Mouse (Mus musculus) skeletal muscle tissue, adult 2 months (tissue): ENCODE measurements around the gene Svop.

Experiments used
- DNase-seq: peaks from one replicate; pipeline ENCODE4 v3.0.0-alpha.2; 2012; ENCODE audit warnings: low read depth, low spot score

Svop gene

DNA sequence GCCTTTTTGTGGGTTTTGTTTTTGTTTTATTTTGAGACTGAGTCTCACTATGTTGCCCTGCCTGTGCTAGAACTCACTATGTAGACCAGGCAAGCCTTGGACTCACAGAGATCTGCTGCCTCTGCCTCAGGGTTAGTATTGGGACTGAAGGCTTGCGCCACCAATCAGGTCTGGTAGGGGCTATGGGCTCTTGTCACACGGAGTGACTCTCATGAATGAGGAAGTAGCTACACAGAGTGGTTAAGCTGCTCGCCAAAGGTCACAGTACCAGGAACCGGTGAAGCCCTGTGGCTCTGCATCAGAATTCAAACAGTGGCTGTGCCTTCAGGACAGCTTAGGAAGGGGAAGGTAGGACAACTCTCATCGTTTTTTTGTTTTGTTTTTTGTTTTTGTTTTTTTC is 92.0 kb downstream of the Svop start:
- DNase-seq, result no peak

DNA sequence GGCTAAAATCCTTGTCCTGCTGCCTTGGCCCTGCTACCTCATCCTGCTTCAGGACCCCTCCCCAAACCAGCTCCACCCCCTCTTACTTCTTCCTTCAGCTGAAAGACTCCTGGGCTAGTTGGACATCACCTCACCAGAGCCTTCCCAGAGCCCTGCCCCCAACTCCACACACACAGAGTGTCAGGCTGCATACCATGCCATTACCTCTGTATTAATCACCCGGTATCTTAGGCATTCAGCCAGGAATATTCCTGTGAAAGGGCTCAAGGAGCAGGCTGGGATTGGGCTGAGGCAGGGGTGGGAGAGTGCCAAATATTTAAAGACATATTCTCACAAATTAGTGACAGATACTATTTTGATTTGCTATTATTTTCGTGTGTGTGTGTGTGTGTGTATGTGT is 94.9 kb downstream of the Svop start:
- DNase-seq, result no peak

DNA sequence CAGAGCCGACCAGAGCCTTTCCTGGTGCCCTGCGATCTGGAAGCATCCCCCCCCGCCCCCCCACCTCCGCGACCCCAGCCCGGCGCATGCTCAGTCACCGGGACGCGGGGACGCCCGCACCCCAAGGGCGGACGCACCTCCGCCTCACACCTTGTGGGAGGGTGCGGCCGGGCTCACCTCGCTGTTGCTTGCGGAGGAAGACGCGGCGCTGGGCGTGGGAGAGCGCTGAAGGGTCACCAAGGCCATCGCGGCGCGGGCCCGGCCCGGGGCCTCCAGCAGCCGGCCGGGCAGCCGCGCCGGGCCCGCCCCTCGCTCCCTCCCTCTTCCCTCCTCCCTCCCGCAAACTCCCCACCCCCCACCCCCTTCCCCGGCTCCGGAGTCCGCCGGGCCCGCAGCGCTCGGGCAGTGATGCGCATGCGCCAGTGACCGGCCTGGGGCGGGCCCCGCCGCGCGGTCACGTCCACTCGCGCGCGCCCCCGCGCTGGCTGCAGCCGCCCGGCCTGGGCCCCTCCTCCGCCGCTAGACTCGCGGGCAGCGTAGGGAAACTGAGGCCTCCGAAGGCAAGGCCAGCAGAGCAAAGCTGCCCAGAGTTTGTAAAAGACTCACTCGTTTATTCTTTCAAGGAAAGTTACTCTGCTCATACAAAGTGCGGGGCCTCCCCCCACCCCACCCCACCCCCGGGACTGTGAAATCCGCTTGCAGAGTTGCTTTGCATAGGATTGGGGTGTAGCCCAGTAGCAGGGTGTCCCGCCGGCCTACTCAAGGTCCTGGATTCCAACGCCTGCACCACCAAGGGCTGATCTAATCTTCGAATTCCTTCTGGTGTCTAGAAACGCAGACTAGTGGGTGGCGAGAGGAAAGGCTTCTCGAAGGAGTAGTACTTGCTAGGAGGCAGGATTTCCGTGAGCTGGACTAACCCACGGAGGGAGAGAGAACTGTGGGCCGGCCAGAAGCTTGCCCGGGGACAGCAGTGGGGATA is 97.6 kb downstream of the Svop start, which contains the start of gene Ssh1:
Ssh1 (minus strand) TSS at position 408 of the 979 bp plus-strand sequence.
- DNase-seq, result peak; percentile 85

DNA sequence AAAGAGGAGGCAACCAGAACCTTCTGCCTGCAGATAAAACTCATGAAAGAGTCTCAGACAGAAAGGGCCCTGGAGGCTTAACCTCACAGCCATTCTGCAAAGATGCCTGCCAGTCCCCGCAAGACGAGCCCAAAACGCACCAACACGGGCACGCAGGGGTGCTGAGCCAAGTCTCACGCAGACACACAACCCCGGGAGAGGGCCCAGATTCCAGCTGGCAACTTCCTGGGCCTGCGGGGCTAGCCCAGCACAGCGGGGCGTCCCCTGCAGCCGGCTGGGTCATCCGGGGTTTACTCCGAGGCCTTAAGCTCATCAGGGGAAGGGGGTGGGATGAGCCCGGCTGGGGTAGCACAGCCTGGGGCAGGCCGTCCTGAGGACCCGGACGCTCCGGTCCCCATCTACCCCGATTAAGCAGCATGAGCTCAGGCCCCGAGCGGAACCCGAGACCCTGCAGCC is 98.3 kb downstream of the Svop start:
- no peak for DNase-seq

DNA sequence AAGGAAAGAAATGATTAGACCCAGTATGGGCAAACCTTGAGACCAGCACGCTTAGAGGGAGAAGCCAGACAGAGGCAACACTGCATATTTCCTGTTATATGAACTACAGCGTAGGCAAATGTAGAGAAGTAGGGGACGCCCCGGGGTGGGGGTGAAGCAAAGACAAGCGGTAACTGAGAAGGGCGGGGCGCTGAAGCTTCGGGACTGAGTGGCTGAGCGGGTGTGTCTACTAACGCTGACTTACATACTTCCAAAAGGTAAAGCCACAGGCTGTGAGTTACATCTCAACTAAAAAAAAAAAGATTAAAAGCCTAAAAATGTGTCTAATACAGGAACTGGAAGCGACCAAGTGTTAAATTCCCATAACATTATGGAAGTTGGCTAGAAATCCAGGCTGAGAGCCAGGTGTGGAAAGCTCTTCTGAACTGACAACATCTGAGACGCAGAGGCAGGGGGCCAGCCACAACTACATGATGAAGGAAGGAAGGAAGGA is 99.0 kb downstream of the Svop start:
- DNase-seq, result no peak

DNA sequence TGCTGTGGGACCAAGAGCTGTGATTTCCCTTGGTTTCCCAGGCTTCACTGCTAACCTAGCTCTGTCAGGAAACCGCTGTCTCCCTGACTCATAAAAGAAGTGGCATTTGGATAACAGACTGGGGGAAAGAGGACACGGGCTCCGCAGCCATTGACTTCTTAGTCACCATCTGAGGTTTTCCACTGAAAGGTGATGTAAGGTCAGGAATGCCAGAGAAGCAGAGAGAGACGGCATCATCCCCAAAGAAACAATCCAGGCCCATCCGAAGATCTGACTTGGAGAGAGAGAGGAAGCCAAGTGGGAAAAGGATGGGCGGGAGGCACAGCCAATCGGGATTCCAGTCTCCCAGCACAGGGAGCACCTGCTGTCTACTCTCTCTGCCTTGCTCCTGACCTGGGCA is 100.2 kb downstream of the Svop start:
- no peak for DNase-seq

DNA sequence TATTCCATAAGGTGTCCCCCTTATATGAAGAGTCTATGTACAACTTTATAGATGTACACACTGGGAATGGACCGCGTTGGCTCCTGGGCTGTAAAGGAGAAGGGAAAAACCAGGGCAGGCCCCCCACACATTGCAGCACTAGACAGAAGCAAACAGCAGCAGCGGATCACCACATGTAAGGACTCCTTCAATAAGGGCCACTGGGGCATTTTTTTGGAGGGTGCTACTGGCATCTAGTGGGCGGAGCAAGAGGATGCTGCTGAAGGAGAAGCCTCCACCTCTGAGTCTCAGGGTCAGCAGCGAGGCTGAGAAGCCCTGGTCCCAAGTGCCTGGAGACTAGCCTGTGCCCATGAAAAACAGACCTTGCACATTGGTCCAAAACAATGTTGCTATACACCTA is 100.8 kb downstream of the Svop start:
- no peak for DNase-seq

DNA sequence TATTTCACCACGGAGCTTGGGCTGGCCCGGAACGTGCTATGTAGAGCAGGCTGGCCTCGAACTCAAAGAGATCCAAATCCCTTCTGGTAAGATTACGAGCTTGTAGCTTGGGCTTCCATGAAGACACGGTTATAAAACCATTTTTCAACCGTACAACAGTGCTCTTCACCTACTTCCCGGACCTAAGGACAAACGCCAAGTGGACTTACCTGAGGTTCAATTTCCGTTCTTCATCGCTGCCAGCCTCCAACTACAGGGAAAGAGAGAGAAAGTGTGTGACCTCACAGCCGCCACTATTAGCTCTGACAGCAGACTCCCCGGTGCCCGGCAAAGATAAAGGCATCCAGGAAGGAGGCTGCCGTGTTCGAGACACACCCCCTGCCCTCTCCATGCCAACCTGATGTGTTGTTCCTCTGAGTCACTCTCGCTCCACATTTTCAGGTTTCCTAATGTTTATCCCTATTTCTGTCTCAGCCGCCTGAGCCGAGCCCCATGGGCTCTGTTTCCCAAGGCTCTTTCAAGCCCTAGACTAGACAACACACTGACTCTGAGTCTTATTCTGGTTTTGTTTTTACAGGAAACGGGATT is 101.8 kb downstream of the Svop start:
- DNase-seq, result no peak

DNA sequence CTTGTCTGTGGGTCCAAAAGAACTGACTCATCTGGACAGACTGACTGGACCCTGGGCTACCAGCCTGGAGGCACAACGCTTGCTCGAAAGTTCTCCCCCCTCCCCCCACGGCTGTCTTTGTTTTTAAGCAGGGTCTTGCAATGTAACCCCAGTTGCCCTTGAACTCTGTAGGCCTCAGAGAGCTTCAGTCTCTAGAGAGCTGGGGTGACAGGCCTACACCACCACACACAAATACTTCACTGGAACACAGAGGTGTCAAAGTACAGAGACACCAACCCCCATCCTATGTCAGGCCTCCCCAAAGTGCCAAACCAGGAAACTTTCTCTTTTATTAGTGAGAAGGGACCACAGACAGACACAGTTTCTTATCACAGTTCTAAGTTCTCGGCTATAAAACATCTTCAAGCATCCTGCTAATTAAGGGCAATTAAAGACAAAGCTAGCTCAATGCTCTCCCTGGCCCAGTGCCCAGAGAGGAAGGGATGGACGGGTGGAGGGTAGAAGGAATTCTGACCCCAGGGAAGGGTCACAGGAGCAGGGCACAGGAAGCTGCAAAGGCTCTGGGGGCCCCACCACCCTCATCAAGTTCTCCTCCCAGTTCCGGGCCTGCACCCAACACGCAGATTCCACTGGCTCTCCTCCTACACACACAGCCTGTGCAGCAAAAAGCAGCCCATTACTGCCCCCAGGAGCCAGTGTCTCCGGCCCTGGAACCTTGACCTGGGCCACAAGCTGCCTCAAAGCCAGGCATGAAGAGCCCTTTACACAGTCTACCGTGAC is 105.0 kb downstream of the Svop start:
- peak; percentile 52 for DNase-seq

DNA sequence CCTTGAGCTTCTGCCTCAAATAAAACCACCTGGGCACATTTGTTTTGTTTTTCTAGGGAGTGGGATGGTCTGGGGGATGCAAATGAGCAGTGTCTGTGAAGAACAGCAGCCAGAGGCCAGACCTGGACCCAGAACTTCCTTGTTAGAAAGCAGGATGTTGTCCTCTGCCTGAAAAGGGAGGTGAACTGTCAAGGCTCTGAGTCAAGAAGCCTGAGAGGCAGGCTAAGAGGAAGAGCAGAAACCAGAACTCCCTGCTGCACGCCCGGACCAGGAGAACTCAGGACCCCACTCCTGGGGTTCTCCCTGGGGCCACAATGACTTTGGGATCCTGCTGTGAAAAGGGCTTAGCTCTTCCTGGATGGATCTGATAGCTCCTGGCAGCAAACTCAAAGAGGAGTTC is 105.6 kb downstream of the Svop start:
- no peak for DNase-seq

DNA sequence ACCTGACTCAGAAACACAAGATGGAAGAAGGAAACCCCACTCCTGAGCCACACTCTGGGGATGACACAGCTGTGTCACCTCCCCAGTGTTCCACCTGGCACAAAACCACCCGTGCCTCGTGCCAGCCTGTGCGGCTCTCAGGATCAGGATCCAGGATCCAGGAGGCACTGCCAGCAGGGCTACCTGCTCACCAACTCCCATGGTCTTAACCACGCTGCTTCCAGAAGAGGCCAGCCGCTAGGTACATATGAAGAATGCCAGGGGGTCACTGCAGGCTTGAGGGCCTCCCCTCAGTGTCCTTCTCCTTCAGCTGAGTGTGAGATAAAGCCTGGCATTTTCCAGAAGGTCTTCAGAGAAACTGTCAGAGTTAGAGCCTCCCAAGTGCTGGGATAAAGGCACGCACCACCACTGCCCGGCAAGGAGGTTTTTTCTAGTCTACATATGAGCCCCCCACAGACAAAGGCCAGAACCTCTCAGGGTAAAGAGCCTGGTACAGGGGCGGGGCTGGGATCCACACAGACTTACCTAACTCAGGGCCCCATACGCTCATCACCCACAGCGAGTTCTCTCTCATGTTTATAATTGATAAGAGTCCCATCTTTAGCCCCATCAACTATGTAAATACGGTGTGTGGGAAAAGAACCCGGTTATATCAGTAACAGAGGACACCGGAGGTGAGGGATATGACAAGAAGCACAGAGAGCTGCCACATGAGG is 107.2 kb downstream of the Svop start:
- DNase-seq, result no peak

DNA sequence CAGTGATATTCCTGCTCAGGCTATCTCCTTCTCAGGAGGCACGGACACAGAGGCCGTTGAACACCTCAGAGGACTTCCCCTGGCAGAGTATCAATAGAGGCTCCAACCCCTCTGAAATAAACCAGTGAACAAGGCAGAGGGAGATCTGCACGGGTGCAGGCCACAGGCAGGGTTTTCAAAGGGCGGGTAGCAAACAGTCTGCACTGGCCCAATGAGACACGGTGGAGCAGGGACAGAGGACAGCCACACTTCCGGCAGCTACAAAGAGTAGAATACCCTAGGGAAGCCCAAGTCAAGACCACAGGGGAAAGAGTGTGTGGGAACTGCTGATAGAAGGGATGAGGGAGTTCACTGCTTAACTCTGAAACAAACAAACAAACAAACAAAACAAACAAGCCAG is 107.8 kb downstream of the Svop start:
- DNase-seq, result no peak

DNA sequence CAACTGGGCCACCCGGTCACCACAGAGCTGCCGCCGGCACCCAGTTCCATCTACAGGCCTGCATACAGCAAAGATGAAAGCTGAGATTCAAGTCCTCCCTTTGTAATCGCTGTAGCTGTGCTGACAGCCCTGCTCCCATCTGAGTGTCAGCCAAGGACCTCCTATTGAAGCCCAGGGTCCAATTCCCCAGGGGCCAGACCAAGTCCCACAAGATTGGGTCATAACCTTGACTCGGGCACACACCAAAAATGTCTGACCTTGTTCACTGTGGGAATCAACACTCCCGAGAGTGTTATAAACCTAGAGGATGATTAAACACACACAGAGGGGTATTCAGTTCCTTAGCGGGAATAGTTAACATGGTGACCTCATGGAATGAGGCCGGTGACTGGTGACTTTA is 109.5 kb downstream of the Svop start:
- DNase-seq, result no peak

DNA sequence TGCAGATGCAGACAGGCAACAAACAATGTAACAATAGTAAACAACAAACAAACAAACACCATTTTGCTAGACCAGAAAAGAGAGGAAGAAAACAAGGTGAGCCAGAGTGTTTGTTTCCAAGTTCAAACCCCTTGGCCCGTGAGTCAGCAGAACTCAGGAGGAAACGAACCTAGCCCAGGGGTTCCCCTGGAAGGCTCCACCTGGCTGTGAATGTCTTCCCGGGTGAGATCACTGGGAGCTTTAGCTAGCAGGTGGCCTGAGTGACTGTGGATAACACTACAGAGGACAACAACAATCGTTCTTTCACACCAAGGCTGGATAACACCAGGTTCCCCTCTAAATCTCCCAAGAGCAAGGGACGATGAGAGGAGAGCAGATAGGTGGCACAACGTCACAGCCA is 110.2 kb downstream of the Svop start:
- no peak for DNase-seq

DNA sequence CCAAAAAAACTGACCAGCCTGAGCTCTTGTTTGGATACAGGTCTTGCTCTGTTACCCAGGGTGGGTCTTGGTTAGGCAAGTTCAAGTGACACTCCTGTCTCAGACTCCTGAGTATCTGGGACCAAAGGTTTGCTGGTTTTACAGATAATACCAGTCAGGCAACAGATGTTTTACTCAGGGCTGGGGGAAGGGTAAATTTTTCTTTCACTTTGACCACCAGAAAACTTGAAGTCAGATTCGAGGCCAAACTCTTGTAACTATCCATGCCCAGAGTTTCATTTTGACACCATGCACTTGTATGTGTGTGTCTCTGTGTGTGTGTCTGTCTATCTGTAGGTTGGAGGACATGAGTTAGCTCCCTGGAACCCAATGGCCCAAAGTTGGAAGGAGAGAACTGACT is 110.9 kb downstream of the Svop start:
- no peak for DNase-seq

DNA sequence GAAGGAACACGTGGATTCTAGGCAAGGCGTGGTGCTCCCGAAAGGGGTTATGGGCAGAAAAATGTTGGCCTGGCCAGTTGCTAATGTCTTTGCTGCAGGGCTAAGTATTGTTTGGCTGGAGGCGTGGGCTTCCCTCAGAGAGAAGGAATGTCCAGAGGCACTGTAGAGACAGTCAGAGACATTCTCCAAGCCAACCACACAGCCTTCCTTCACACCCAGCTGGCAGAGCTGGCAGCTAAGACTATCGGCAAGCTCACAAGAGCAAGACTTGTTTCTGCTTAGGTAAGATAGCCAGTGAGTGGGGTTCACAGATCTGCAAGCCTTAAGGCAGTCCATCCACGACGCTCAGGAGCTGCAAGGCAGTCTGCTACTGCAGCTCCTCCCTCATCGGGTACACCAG is 114.1 kb downstream of the Svop start:
- DNase-seq, result peak; percentile 32
